Mouse (Mus musculus) adrenal gland, postnatal 25 days (tissue): ENCODE data around the gene Ankrd54. TPM values are rescaled to one million over a fixed set of nuclear protein-coding genes. Genes with fewer than 3 reads are reported as not detected.
A peak's percentile ranks its signal among the peaks of the same experiment; 100 is the strongest.
"Not testable (repeated sequence)": the region's sequence is repeated elsewhere in the genome, so short reads cannot be mapped to it uniquely, and the experiment has no call there.

Experiments used
- DNase-seq: peaks from one replicate; pipeline ENCODE4 v3.0.0; 2021; ENCODE audit warnings: mixed read lengths
- total RNA-seq: library from RNA; stranded (reverse); gene quantifications from 2 replicates; pipeline ENCODE4 v1.2.3, GENCODE M21; 2021

Ankrd54 gene
- total RNA-seq, 1 experiment from 2014 or later: 27.4 TPM

- DNase-seq: peak; percentile 24
Measured at GRCm38 (mm10) chr15:79042721-79043491, 19.8 kb downstream of the Ankrd54 start.

GRCm38 (mm10) chr15:79041585-79041984 lies 21.1 kb downstream of the Ankrd54 start, which contains the start of gene Galr3:
TSS of gene Galr3 (plus strand) at chr15:79041885.
- DNase-seq: no peak

GRCm38 (mm10) chr15:79040501-79041416 lies 21.9 kb downstream of the Ankrd54 start:
- no peak for DNase-seq

- DNase-seq: peak; percentile 85
Measured at GRCm38 (mm10) chr15:79038853-79039252, 23.8 kb downstream of the Ankrd54 start.

GRCm38 (mm10) chr15:79038331-79038730 lies 24.4 kb downstream of the Ankrd54 start:
- DNase-seq: no peak

GRCm38 (mm10) chr15:79037913-79038328 lies 24.8 kb downstream of the Ankrd54 start:
- peak; percentile 86 for DNase-seq

- not testable (repeated sequence) for DNase-seq
Measured at GRCm38 (mm10) chr15:79031908-79032307, 30.8 kb downstream of the Ankrd54 start.

- peak; percentile 88 for DNase-seq
Measured at GRCm38 (mm10) chr15:79030551-79031435, 31.9 kb downstream of the Ankrd54 start.

- DNase-seq: no peak
Measured at GRCm38 (mm10) chr15:79029519-79030241, 33.0 kb downstream of the Ankrd54 start.

GRCm38 (mm10) chr15:79028823-79029484 lies 33.7 kb downstream of the Ankrd54 start:
- no peak for DNase-seq

GRCm38 (mm10) chr15:79028237-79028738 lies 34.4 kb downstream of the Ankrd54 start, which contains the start of gene H1f0:
TSS of gene H1f0 (plus strand) at chr15:79028450.
- DNase-seq: peak; percentile 97

GRCm38 (mm10) chr15:79027291-79028205 lies 35.1 kb downstream of the Ankrd54 start:
- peak; percentile 47 for DNase-seq

GRCm38 (mm10) chr15:79026511-79027290 lies 36.0 kb downstream of the Ankrd54 start:
- DNase-seq: no peak

- no peak for DNase-seq
Measured at GRCm38 (mm10) chr15:79025687-79026308, 36.9 kb downstream of the Ankrd54 start.

- DNase-seq: no peak
Measured at GRCm38 (mm10) chr15:79023366-79023765, 39.3 kb downstream of the Ankrd54 start.

- no peak for DNase-seq
Measured at GRCm38 (mm10) chr15:79022671-79023230, 39.9 kb downstream of the Ankrd54 start.

GRCm38 (mm10) chr15:79018886-79019285 lies 43.8 kb downstream of the Ankrd54 start:
- no peak for DNase-seq

GRCm38 (mm10) chr15:79018191-79018590 lies 44.5 kb downstream of the Ankrd54 start:
- no peak for DNase-seq
